Mouse (Mus musculus): Measurements from ENCODE around the gene Katnb1. TPM values are rescaled to one million over a fixed set of nuclear protein-coding genes. Genes with fewer than 3 reads are reported as not detected.

The Katnb1 gene
- polyA plus RNA-seq, 1 experiment from 2014 or later, result 4.7 TPM

DNA sequence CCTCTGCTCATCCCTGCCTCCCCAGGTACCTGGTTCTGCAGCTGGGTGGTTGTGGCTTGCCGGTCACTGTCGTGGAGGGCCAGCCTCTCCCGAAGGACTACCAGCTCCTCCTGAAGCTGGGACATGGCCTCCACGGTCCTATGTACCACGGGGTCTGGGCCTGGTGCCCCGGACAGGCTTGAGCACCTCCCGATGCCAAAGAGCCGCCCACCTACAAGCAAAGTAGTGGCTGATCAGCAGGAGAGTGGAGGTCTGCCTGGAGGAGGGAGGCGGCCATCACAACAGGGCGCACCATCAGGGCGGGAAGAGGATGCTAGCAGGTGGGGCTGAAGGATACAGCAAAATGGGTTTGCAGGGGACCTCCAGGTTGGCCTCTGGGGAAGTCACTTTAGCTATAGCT, 45.5 kb downstream of the Katnb1 start:
- DNase-seq, result no peak
- WGBS (ENCODE audit: insufficient replicate concordance), result 89% methylated on average over 11 of the region's 11 CpGs

DNA sequence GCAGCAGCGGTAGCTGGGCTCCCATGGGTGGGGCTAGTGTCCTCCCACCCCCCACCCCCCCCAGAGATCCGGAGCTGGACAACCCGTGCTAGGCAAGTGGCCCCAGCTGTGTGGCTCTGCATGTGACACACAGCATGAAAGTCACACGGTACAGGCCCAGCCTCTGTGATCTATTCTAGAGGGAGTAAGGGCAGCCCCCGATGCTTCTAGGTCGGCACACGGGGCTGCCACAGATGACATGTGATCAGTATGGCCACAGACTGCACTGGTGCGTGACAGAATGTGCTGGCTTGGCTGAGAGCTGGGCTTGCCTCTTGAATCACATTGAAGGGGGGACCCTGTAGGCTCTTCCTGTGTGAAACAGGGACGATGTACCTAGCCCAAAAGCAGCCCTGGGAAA, 46.7 kb downstream of the Katnb1 start:
- Histone ChIP-seq H3K36me3 (replicated peaks; ENCODE audit: insufficient read depth, low read length) (0 out of 2 replicates have a peak, but pooled peaks cover 4% of the 10 kb centered on the region), H3K4me3 (ENCODE audit: low read depth, low read length) (no peak overlapping the region), H3K27me3 (ENCODE audit: insufficient read depth, low read length) (no peaks in the 10 kb centered on the region), H3K4me1 (ENCODE audit: insufficient read depth) (peaks cover 8% of the 10 kb centered on the region), H3K27ac (ENCODE audit: low read depth) (no peak overlapping the region), H3K4me2 (ENCODE audit: low read depth, low read length) (no peak overlapping the region), H3K9ac (replicated peaks) (no peak overlapping the region), H3K9me3 (ENCODE audit: low read length) (no peaks in the 10 kb centered on the region)
- TF ChIP-seq CTCF (IDR thresholded peaks at IDR 0.05; ENCODE audit: low read depth) (no peak), EP300 (IDR thresholded peaks at IDR 0.05; ENCODE audit: low read depth) (no peak)
- 0 out of 2 replicates have a peak, but pooled peaks have one; percentile 10 for ATAC-seq
- 71% methylated on average over 9 of the region's 9 CpGs for WGBS (ENCODE audit: insufficient replicate concordance)
- DNase-seq, result no peak

More for the DNA sequence above, 45.5 kb downstream of the Katnb1 start:
- Histone ChIP-seq H3K4me3 (ENCODE audit: low read depth, low read length) (no peak overlapping the region), H3K4me2 (ENCODE audit: low read depth, low read length) (no peak overlapping the region), H3K9ac (replicated peaks) (no peak overlapping the region), H3K27ac (ENCODE audit: low read depth) (no peak overlapping the region), H3K27me3 (ENCODE audit: insufficient read depth, low read length) (no peaks in the 10 kb centered on the region), H3K36me3 (replicated peaks; ENCODE audit: insufficient read depth, low read length) (peaks cover 4% of the 10 kb centered on the region; the same call in 1 of the 2 replicates), H3K4me1 (ENCODE audit: insufficient read depth) (peaks cover 4% of the 10 kb centered on the region), H3K9me3 (ENCODE audit: low read length) (no peaks in the 10 kb centered on the region)
- TF ChIP-seq CTCF (IDR thresholded peaks at IDR 0.05; ENCODE audit: low read depth), result no peak
- no peak for TF ChIP-seq EP300 (IDR thresholded peaks at IDR 0.05; ENCODE audit: low read depth)
- ATAC-seq, result no peak

DNA sequence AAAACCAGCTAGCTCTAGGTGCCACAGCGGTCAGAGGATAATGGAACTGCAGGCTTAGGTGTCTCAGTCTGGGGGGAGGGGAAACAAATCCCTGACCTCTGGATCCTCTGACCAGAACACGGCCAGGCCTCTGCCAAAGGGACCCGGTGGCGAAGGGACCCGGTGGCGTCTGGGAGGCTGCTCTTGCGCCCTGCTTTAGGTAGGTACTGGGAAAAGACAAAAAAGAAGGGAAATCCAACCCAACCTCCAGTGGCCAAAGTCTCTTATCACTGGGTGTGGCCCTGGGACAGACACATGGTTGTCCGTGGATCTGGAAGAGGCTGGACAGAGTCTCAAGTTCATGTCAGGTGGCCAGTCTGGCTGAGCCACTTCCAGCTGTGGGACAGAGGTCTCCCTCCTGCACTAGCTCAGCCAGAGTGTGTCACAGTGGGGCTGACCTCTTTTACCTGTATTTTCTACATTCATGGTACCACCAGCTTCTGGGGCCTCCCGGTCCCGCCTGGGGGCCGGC, 47.8 kb downstream of the Katnb1 start:
- H3K9ac ChIP-seq (replicated peaks), result no peak overlapping the region
- DNase-seq (no peak), ATAC-seq (peak; percentile 35; the same call in 1 of the 2 replicates)
- no peak for TF ChIP-seq CTCF (IDR thresholded peaks at IDR 0.05; ENCODE audit: low read depth)
- no peak for TF ChIP-seq EP300 (IDR thresholded peaks at IDR 0.05; ENCODE audit: low read depth)
- H3K27me3 ChIP-seq (ENCODE audit: insufficient read depth, low read length), result no peaks in the 10 kb centered on the region
- peaks cover 8% of the 10 kb centered on the region for H3K4me1 ChIP-seq (ENCODE audit: insufficient read depth)
- no peaks in the 10 kb centered on the region for H3K9me3 ChIP-seq (ENCODE audit: low read length)
- 0 out of 2 replicates have a peak, but pooled peaks cover 4% of the 10 kb centered on the region for H3K36me3 ChIP-seq (replicated peaks; ENCODE audit: insufficient read depth, low read length)
- H3K4me3 ChIP-seq (ENCODE audit: low read depth, low read length), result no peak overlapping the region
- H3K27ac ChIP-seq (ENCODE audit: low read depth), result no peak overlapping the region
- no peak overlapping the region for H3K4me2 ChIP-seq (ENCODE audit: low read depth, low read length)
- 74% methylated on average over 11 of the region's 11 CpGs for WGBS (ENCODE audit: insufficient replicate concordance)

DNA sequence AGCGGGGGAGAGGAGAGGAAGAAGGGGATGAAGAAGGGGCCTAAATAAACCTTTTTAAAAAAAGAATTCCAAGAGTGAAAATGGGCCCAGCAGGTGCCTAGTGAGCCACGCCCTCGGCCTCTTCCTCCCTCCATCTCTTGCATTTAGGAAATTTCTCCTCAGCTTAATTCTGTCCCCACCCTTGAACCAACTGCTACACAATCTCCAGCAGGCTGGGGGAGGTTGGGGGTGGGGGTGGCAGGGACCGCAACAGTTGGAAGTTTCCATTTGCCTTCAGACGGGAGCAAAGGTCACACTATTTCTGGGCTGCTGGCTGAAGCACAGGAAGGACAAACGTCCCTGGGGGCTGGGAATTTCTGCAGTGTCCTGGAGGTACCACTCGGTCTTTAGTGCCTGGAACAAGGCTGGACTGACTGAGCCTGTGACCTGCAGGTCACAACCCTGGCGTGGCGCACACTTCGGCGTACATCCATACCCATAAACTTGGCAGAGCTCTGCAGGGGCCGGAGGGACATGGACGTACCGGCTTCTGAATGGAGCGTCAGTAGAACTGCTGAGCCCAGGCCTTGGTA, 50.1 kb downstream of the Katnb1 start:
- 44% methylated on average over 15 of the region's 15 CpGs for WGBS (ENCODE audit: insufficient replicate concordance)
- no peaks in the 10 kb centered on the region for H3K9me3 ChIP-seq (ENCODE audit: low read length)
- H3K27ac ChIP-seq (ENCODE audit: low read depth), result no peak overlapping the region
- 0 out of 2 replicates have a peak, but pooled peaks cover 2% of the 10 kb centered on the region for H3K36me3 ChIP-seq (replicated peaks; ENCODE audit: insufficient read depth, low read length)
- TF ChIP-seq EP300 (IDR thresholded peaks at IDR 0.05; ENCODE audit: low read depth) (no peak), CTCF (IDR thresholded peaks at IDR 0.05; ENCODE audit: low read depth) (no peak)
- no peak overlapping the region for H3K4me2 ChIP-seq (ENCODE audit: low read depth, low read length)
- no peak overlapping the region for H3K9ac ChIP-seq (replicated peaks)
- ATAC-seq, result peak; percentile 72
- H3K4me1 ChIP-seq (ENCODE audit: insufficient read depth), result peaks cover 8% of the 10 kb centered on the region
- no peaks in the 10 kb centered on the region for H3K27me3 ChIP-seq (ENCODE audit: insufficient read depth, low read length)
- DNase-seq, result peak; percentile 51
- no peak overlapping the region for H3K4me3 ChIP-seq (ENCODE audit: low read depth, low read length)

DNA sequence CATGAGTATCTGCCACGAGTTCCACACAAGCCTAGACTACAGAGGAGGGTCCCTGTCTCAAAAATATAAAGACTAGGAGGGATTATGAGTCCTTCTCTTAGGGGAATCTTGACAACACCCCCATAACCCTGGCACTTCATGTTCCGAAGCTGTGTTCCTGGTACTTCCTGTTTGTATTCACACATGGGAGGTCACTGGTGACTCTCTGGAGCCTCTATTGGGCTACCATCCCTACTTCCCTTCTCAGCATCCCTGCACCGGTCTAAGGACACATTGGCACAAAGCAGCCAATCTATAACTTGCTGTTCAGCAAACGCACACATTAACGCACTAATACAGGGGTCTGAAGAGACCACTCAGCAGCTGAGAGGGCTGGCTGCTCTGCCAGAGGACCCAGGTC, 51.0 kb downstream of the Katnb1 start:
- H3K4me2 ChIP-seq (ENCODE audit: low read depth, low read length), result no peak overlapping the region
- H3K4me1 ChIP-seq (ENCODE audit: insufficient read depth), result peaks cover 8% of the 10 kb centered on the region
- DNase-seq, result no peak
- H3K27me3 ChIP-seq (ENCODE audit: insufficient read depth, low read length), result no peaks in the 10 kb centered on the region
- H3K36me3 ChIP-seq (replicated peaks; ENCODE audit: insufficient read depth, low read length), result no peaks in the 10 kb centered on the region
- H3K9me3 ChIP-seq (ENCODE audit: low read length), result no peaks in the 10 kb centered on the region
- H3K27ac ChIP-seq (ENCODE audit: low read depth), result no peak overlapping the region
- no peak for ATAC-seq
- TF ChIP-seq EP300 (IDR thresholded peaks at IDR 0.05; ENCODE audit: low read depth), result no peak
- no peak for TF ChIP-seq CTCF (IDR thresholded peaks at IDR 0.05; ENCODE audit: low read depth)
- H3K9ac ChIP-seq (replicated peaks), result no peak overlapping the region
- 60% methylated on average over 5 of the region's 5 CpGs for WGBS (ENCODE audit: insufficient replicate concordance)
- no peak overlapping the region for H3K4me3 ChIP-seq (ENCODE audit: low read depth, low read length)

DNA sequence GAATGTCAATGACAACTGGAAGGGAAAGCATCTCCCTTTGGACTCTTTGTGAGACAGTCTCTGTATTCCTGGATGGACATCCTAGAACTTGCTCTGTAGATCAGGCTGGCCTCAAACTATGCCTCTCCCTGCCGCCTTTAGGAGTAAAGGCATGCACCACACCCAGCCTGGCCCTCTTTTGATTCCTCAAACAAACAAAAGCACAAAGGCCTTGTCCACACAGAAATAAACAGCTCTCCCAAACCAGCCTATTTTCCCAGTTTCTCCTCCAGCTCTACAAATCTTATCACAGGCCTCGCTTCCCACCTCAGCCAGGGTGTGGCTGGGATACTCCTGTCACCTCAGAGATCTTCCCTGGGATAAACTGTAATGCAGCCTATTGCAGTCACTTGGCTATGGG, 53.2 kb downstream of the Katnb1 start:
- WGBS (ENCODE audit: insufficient replicate concordance), result 81% methylated on average over 2 of the region's 2 CpGs
- Histone ChIP-seq H3K27me3 (ENCODE audit: insufficient read depth, low read length) (peaks cover 8% of the 10 kb centered on the region; the same call in 1 of the 2 replicates), H3K9me3 (ENCODE audit: low read length) (no peaks in the 10 kb centered on the region), H3K4me2 (ENCODE audit: low read depth, low read length) (no peak overlapping the region), H3K36me3 (replicated peaks; ENCODE audit: insufficient read depth, low read length) (no peaks in the 10 kb centered on the region), H3K4me1 (ENCODE audit: insufficient read depth) (peaks cover 8% of the 10 kb centered on the region), H3K4me3 (ENCODE audit: low read depth, low read length) (no peak overlapping the region), H3K27ac (ENCODE audit: low read depth) (no peak overlapping the region), H3K9ac (replicated peaks) (no peak overlapping the region)
- DNase-seq (no peak), ATAC-seq (no peak)
- TF ChIP-seq CTCF (IDR thresholded peaks at IDR 0.05; ENCODE audit: low read depth) (no peak), EP300 (IDR thresholded peaks at IDR 0.05; ENCODE audit: low read depth) (no peak)

Measured in liver, postnatal 0 days (tissue).